Mouse (Mus musculus): ENCODE data around the gene Gm20683. TPM values are rescaled to one million over a fixed set of nuclear protein-coding genes. Genes with fewer than 3 reads are reported as not detected.

The Gm20683 gene
- total RNA-seq, 2 experiments from 2014 or later = 5.8 to 7.3 TPM

DNA sequence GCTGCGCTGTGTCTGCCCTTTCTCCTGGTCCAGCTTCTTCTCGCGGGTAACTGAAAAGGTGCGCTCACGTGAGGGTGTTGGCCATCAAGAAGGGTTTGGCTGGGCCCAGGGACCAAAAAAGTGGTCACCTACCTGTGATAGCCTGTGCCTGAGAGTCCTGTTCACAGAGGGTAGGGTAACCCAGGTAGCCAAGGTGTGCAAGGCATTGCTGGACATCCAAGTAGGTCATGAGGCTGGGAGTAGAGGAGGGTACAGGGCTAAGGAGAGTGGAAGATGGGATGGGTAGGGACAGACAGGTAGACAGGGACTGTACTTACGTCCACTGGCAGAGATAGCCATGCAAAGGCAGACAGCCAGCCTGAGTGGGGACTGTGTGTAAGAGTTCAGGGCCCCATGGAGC, 1.0 kb downstream of the Gm20683 start:
- no peak for DNase-seq

GRCm38 (mm10) chr17:25839455-25840235, 1.9 kb downstream of the Gm20683 start:
- no peak for DNase-seq

- DNase-seq = no peak
Observed at GRCm38 (mm10) chr17:25838904-25839303, 2.7 kb downstream of the Gm20683 start.

- DNase-seq = no peak
Observed at GRCm38 (mm10) chr17:25837533-25837932, 4.0 kb downstream of the Gm20683 start.

- peak; percentile 70 for DNase-seq
Observed at GRCm38 (mm10) chr17:25837076-25837410, 4.5 kb downstream of the Gm20683 start, which contains the start of gene Rhbdl1. Rhbdl1 (minus strand) TSS chr17:25837295.

- no peak for DNase-seq
Observed at GRCm38 (mm10) chr17:25836397-25837075, 5.0 kb downstream of the Gm20683 start.

DNA sequence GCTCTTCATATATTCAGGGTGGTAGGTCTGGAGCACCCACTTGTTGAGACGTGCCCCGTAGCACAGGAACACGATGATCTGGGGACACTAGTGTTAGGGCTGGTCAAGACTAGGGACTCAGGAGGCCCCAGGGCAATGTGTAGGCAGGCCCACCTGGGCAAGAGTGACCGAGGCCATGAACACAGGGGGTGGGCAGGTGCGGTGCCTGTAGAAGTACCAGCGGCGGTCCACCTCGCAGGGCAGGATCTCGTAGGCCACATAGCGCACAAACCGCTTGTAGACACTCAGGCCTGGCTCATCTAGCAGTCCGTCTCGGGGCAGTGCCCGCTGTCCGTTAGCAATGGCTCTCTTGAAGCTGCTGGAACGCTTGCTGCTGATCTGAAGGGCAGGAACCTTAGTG, 5.7 kb downstream of the Gm20683 start:
- no peak for DNase-seq

DNA sequence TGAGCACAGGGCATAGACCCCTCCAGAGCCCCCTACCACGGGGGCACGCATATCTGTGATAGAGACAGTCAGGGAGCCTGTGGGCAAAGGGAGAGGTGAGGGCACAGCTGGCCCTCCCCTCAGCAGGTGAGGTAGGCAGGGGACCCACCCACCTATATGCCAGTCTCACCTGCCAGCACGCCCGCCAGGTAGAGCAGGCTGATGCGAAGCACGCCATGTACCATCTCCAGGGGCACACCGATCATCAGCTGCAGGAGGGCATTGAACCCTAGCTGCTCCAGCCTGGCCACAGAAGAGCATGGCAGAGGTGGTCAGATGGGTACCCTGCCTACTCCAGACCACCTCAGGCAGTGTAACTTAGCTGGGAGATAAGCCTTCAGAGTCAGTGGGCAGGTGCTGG, 6.3 kb downstream of the Gm20683 start:
- DNase-seq = no peak

DNA sequence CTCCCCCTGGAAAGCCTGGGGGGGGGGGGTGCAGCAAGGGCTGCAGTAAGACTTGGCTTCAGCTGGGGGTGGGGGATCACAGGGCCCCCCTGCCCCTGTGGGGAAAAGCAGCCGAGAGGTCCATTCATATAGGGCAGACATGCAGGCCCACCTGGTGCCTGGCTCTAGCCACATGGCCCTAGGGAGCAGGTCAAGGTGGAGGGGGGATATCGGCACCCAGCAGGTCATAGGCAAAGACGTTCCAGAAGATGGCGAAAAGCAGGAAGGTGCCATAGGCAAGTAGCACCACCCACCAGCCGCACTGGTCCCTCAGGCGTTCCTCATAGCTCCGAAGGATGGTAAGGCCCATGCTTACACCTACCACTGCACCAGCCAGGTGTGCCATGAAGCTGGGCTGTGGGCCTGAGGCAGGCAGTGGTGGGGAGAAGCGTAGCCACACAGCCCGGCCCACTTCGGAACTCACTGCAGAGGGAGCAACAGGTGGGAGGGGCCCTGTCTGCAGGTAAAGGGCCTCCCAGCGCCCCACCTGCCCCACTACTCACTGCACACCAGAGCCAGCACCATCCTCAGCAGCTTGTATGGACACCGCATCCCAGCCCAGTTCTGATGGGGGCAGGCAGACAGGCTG, 6.9 kb downstream of the Gm20683 start:
- DNase-seq = no peak

DNA sequence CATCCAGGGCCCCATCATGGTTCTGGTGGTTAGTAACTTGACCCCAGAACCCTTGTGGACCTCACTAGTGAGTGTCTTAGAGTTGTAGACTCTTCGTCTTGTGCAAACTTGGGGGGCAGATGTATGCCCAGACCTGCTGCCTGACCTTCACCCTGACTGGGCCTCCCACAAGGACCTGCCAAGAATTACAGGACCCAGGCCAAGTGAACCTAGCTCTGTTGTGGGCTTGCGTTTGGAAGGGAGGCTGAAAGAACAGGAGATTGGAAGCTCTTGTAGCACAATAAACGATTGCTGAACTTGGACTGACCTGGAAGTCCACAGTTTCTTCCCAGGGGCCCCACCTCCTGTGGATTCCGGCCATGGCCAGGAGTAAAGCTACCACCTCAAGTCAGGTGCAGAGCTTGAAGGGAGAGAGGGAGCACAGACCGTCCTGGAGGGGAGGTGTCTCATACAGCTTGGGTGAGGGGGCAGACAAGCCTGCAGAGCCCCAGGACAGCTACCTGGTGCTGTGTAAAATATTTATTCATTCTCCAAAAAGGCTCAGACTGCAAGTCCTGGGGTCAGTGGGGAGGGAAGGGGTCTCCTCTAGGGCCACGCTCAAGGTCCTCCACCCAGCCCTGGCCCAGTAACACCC, 7.5 kb downstream of the Gm20683 start:
- no peak for DNase-seq

DNA sequence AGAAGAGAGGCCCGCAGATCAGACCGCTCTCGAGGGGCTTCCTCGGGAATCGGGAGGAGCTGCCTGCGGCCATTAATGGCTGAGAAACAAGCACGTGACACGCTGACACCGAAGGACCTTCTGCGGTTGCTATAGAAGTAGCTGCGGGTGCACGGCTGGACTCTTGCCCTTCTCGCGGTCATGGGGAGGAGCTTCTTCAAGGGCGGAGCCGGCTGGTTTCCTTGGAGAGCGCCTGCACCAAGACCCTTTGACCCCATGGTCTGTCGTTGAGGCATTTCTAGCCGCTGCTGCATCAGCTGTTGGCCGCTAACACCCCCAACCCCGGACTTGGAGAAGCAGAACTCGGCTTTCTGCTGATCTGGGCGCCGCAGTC, 8.3 kb downstream of the Gm20683 start, which contains the start of gene Stub1:
TSS of gene Stub1 (minus strand) at position 114 of the 373 bp plus-strand sequence.
- peak; percentile 93 for DNase-seq

- peak; percentile 100 for DNase-seq
Observed at GRCm38 (mm10) chr17:25832436-25833290, 8.9 kb downstream of the Gm20683 start.

DNA sequence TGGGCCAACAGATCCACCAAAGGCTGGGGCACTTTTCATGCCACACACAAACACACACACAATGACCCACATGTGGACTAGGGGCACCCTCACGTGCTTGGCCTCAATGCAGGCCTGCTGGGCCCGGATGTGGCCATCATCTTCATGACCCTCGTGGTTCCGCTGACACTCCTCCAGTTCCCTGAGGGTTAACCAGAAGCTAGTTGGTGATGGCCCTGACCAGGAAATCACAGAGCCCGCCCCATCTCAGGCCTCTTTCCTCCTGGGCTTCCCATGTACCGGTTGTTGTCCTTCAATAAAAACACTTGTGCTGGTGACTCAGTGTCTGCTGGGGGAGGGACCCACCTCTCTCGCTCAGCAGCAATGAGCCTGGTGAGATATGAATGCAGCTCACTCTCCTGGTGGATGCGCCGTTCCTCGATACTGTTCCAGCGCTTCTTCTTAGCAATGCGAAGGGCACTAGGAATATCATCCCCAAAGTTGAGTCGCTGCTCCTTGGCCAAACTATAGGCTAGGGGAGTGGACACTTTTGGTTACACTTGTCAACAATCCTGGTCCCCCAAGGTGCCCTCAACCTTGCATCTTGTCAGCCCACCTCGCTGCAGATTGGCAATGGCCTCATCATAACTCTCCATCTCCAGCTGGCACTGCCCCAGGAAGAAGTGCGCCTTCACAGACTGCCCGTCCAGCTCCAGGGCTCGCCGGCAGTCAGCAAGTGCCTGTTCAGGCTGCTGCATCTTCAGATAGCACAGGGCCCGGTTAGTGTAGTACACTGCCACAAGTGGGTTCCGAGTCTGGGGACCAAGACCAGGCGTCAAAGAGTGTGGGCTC, 9.9 kb downstream of the Gm20683 start:
- peak; percentile 48 for DNase-seq

DNA sequence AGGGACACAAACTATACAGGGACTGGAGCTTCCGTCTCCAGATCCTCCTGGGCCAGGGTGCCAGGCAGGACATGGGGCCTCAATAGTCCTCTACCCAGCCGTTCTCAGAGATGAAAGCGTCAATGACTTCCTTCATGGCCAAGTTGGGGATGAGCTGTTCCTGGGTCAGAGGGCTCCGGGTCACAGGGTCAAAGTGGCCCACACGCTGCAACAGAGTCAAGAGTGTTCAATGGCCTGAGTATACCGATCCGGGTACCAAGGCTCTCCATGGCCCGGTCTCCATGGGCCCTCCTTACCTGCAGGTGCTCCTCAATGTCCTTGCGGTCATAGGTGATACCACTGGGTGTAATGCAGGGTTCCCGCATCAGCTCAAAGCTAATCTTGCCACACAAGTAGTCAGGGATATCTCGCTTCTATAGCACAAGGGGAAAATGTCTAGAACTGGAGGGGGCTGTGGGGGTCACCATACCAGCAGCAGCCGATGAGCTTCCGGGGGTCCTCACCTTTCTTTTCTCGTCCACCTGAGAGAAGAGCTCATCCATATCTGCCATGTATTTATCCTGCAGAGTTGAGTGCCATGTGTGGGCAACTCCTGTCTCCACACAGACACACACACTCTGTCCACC, 10.6 kb downstream of the Gm20683 start:
- DNase-seq = no peak

DNA sequence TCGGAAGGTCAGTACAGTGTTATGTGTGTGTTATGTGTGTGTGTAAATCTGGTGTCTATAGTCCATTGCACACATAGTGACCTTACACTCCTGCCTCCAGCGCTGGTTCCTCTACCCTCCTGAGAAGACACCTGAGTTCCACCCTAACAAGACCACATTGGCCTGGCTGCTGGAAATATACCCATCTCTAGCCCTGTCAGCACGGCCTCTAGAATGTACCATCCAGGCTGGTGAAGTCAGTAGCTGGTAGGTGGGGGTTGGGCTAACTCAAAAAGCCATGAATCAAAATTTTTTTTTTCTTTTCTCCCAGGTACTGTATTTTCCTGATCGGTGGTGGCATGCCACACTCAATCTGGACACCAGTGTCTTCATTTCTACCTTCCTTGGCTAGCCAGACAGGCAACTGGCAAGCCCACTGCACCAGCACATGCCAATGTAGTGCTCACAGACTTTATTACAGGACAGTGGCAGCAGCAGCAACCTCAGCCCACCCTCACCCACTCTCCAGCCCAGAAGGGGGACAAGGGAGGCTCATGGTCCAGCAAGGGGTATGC, 11.3 kb downstream of the Gm20683 start:
- no peak for DNase-seq

GRCm38 (mm10) chr17:25829558-25830017, 12.0 kb downstream of the Gm20683 start:
- DNase-seq = no peak

GRCm38 (mm10) chr17:25828712-25829557, 12.6 kb downstream of the Gm20683 start, which contains the start of gene Jmjd8:
Jmjd8 (plus strand) TSS chr17:25828867.
- DNase-seq = peak; percentile 69

- DNase-seq = no peak
Observed at GRCm38 (mm10) chr17:25828223-25828594, 13.4 kb downstream of the Gm20683 start.
